Mouse (Mus musculus): ENCODE measurements around the gene Sec31b. TPM values are rescaled to one million over a fixed set of nuclear protein-coding genes. Genes with fewer than 3 reads are reported as not detected.

The Sec31b gene
- polyA plus RNA-seq (2014; fragmentation: Nextera tagmentation; extraction: Ambion mirVana) = 0.36 and 0.67 TPM in 2 replicates

- ATAC-seq (ENCODE audit: insufficient number of reproducible peaks, insufficient read depth, low FRiP score, low read depth) = peak; percentile 42; the same call in 1 of the 2 replicates
- 2% methylated on average over 47 of the region's 47 CpGs for WGBS
- peak within 1 kb of the TSS; percentile 62 for H3K4me2 ChIP-seq (replicated peaks; ENCODE audit: low read depth, low read length)
Measured at GRCm38 (mm10) chr19:44545321-44546041, at the start of gene Sec31b. Gene Sec31b (minus strand): TSS chr19:44545864.

DNA sequence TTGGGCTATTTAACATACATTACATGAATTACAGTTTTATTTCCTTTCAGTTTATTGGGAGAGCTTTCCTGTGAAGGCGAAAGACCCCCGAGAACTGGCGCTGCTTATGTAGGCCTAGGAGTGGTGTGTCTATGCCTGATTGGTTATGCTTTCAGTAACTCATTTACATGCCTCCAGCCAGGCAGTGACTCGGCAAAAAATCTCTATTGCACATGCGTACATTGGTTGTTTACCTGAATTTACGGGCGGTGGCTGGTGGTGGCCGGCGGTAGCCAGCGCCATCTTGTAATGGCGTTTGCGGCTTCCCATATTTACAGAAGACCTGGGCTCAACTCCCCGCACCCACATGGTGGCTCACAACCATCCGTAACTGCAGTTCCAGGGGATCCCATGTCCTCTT, 48.5 kb upstream of the Sec31b start:
- no peaks in the 10 kb centered on the region for H3K27me3 ChIP-seq (ENCODE audit: control insufficient read depth, insufficient read depth, low read length)
- no peaks in the 10 kb centered on the region for H3K9me3 ChIP-seq (ENCODE audit: control insufficient read depth, low read depth, low read length)
- ATAC-seq (ENCODE audit: insufficient number of reproducible peaks, insufficient read depth, low FRiP score, low read depth) = no peak
- H3K4me2 ChIP-seq (replicated peaks; ENCODE audit: low read depth, low read length) = no peak overlapping the region
- no peaks in the 10 kb centered on the region for H3K36me3 ChIP-seq (ENCODE audit: control insufficient read depth, insufficient read depth, low read length)
- WGBS = 97% methylated on average over 14 of the region's 14 CpGs
- no peak overlapping the region for H3K4me3 ChIP-seq (ENCODE audit: low read depth, low read length)
- H3K4me1 ChIP-seq (ENCODE audit: control insufficient read depth, insufficient read depth, low read length) = no peaks in the 10 kb centered on the region
- no peak overlapping the region for H3K9ac ChIP-seq (replicated peaks; ENCODE audit: low read depth, low read length)
- H3K27ac ChIP-seq (ENCODE audit: low read length) = no peak overlapping the region

More at GRCm38 (mm10) chr19:44545321-44546041, at the start of gene Sec31b:
- H3K4me3 ChIP-seq (ENCODE audit: low read depth, low read length) = peak within 1 kb of the TSS; percentile 42
- H3K27me3 ChIP-seq (ENCODE audit: control insufficient read depth, insufficient read depth, low read length) = no peaks in the 10 kb centered on the region
- no peaks in the 10 kb centered on the region for H3K4me1 ChIP-seq (ENCODE audit: control insufficient read depth, insufficient read depth, low read length)
- peaks cover 24% of the 10 kb centered on the region for H3K36me3 ChIP-seq (ENCODE audit: control insufficient read depth, insufficient read depth, low read length)
- H3K9ac ChIP-seq (replicated peaks; ENCODE audit: low read depth, low read length) = peak within 1 kb of the TSS; percentile 22; the same call in 1 of the 2 replicates
- no peaks in the 10 kb centered on the region; the same call in 1 of the 2 replicates for H3K9me3 ChIP-seq (ENCODE audit: control insufficient read depth, low read depth, low read length)
- H3K27ac ChIP-seq (ENCODE audit: low read length) = no peak within 1 kb of the TSS

- Histone ChIP-seq H3K9ac (replicated peaks; ENCODE audit: low read depth, low read length) (no peak overlapping the region), H3K27me3 (ENCODE audit: control insufficient read depth, insufficient read depth, low read length) (no peaks in the 10 kb centered on the region), H3K27ac (ENCODE audit: low read length) (no peak overlapping the region), H3K4me1 (ENCODE audit: control insufficient read depth, insufficient read depth, low read length) (no peaks in the 10 kb centered on the region), H3K4me2 (replicated peaks; ENCODE audit: low read depth, low read length) (no peak overlapping the region), H3K4me3 (ENCODE audit: low read depth, low read length) (no peak overlapping the region), H3K9me3 (ENCODE audit: control insufficient read depth, low read depth, low read length) (no peaks in the 10 kb centered on the region), H3K36me3 (ENCODE audit: control insufficient read depth, insufficient read depth, low read length) (no peaks in the 10 kb centered on the region)
- ATAC-seq (ENCODE audit: insufficient number of reproducible peaks, insufficient read depth, low FRiP score, low read depth) = no peak
- WGBS = 68% methylated on average over 6 of the region's 6 CpGs
Measured at GRCm38 (mm10) chr19:44591638-44592037, 46.0 kb upstream of the Sec31b start.

- no peaks in the 10 kb centered on the region for H3K4me1 ChIP-seq (ENCODE audit: control insufficient read depth, insufficient read depth, low read length)
- 0 out of 2 replicates have a peak, but pooled peaks cover under 1% of the 10 kb centered on the region for H3K27me3 ChIP-seq (ENCODE audit: control insufficient read depth, insufficient read depth, low read length)
- H3K36me3 ChIP-seq (ENCODE audit: control insufficient read depth, insufficient read depth, low read length) = no peaks in the 10 kb centered on the region
- no peak overlapping the region for H3K4me3 ChIP-seq (ENCODE audit: low read depth, low read length)
- no peak for ATAC-seq (ENCODE audit: insufficient number of reproducible peaks, insufficient read depth, low FRiP score, low read depth)
- H3K4me2 ChIP-seq (replicated peaks; ENCODE audit: low read depth, low read length) = no peak overlapping the region
- WGBS = 87% methylated on average over 18 of the region's 18 CpGs
- H3K27ac ChIP-seq (ENCODE audit: low read length) = no peak overlapping the region
- no peaks in the 10 kb centered on the region for H3K9me3 ChIP-seq (ENCODE audit: control insufficient read depth, low read depth, low read length)
- no peak overlapping the region for H3K9ac ChIP-seq (replicated peaks; ENCODE audit: low read depth, low read length)
Measured at GRCm38 (mm10) chr19:44590992-44591391, 45.3 kb upstream of the Sec31b start.

- Histone ChIP-seq H3K27ac (ENCODE audit: low read length) (no peak overlapping the region), H3K9me3 (ENCODE audit: control insufficient read depth, low read depth, low read length) (no peaks in the 10 kb centered on the region), H3K4me2 (replicated peaks; ENCODE audit: low read depth, low read length) (no peak overlapping the region)
Measured at GRCm38 (mm10) chr19:44589591-44590223, 44.0 kb upstream of the Sec31b start.

DNA sequence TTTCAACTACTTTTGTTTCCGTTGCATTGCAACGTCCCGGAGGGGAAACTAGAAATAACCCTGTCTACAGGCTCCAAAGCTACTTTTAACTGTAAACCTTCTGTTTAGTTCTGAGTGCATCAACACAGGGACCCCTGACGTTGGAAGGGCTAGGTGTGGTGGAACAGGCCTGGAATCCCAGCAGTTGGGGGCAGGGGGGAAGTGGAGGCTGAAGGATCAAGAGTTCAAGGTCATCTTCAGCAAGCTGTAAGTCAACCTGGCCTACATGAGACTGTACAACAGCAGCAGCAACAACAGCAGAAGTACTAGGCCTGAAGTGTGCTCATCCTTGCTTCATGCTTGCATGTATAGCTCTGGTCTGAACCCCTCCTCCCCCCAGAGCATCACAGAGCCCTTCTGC, 42.4 kb upstream of the Sec31b start:
- 38% methylated on average over 4 of the region's 4 CpGs for WGBS
- no peak for ATAC-seq (ENCODE audit: insufficient number of reproducible peaks, insufficient read depth, low FRiP score, low read depth)
- no peaks in the 10 kb centered on the region for H3K9me3 ChIP-seq (ENCODE audit: control insufficient read depth, low read depth, low read length)
- 0 out of 2 replicates have a peak, but pooled peaks cover 3% of the 10 kb centered on the region for H3K27me3 ChIP-seq (ENCODE audit: control insufficient read depth, insufficient read depth, low read length)
- H3K4me2 ChIP-seq (replicated peaks; ENCODE audit: low read depth, low read length) = no peak overlapping the region
- H3K4me1 ChIP-seq (ENCODE audit: control insufficient read depth, insufficient read depth, low read length) = no peaks in the 10 kb centered on the region
- H3K27ac ChIP-seq (ENCODE audit: low read length) = no peak overlapping the region
- no peak overlapping the region for H3K9ac ChIP-seq (replicated peaks; ENCODE audit: low read depth, low read length)
- H3K36me3 ChIP-seq (ENCODE audit: control insufficient read depth, insufficient read depth, low read length) = no peaks in the 10 kb centered on the region
- H3K4me3 ChIP-seq (ENCODE audit: low read depth, low read length) = no peak overlapping the region

More at GRCm38 (mm10) chr19:44589591-44590223, 44.0 kb upstream of the Sec31b start:
- ATAC-seq (ENCODE audit: insufficient number of reproducible peaks, insufficient read depth, low FRiP score, low read depth) = no peak
- WGBS = 29% methylated on average over 7 of the region's 7 CpGs
- Histone ChIP-seq H3K9ac (replicated peaks; ENCODE audit: low read depth, low read length) (no peak overlapping the region), H3K27me3 (ENCODE audit: control insufficient read depth, insufficient read depth, low read length) (0 out of 2 replicates have a peak, but pooled peaks cover 3% of the 10 kb centered on the region), H3K4me1 (ENCODE audit: control insufficient read depth, insufficient read depth, low read length) (no peaks in the 10 kb centered on the region), H3K36me3 (ENCODE audit: control insufficient read depth, insufficient read depth, low read length) (no peaks in the 10 kb centered on the region), H3K4me3 (ENCODE audit: low read depth, low read length) (no peak overlapping the region)

- H3K27ac ChIP-seq (ENCODE audit: low read length) = no peak overlapping the region
- WGBS = 36% methylated on average over 9 of the region's 9 CpGs
Measured at GRCm38 (mm10) chr19:44582638-44583309, 37.1 kb upstream of the Sec31b start.

GRCm38 (mm10) chr19:44582103-44582502, 36.4 kb upstream of the Sec31b start:
- no peak overlapping the region for H3K4me2 ChIP-seq (replicated peaks; ENCODE audit: low read depth, low read length)
- no peak overlapping the region for H3K27ac ChIP-seq (ENCODE audit: low read length)
- H3K36me3 ChIP-seq (ENCODE audit: control insufficient read depth, insufficient read depth, low read length) = no peaks in the 10 kb centered on the region
- H3K27me3 ChIP-seq (ENCODE audit: control insufficient read depth, insufficient read depth, low read length) = 0 out of 2 replicates have a peak, but pooled peaks cover 3% of the 10 kb centered on the region
- no peak for ATAC-seq (ENCODE audit: insufficient number of reproducible peaks, insufficient read depth, low FRiP score, low read depth)
- 86% methylated on average over 10 of the region's 10 CpGs for WGBS
- H3K9ac ChIP-seq (replicated peaks; ENCODE audit: low read depth, low read length) = no peak overlapping the region
- no peaks in the 10 kb centered on the region for H3K4me1 ChIP-seq (ENCODE audit: control insufficient read depth, insufficient read depth, low read length)
- no peaks in the 10 kb centered on the region for H3K9me3 ChIP-seq (ENCODE audit: control insufficient read depth, low read depth, low read length)
- H3K4me3 ChIP-seq (ENCODE audit: low read depth, low read length) = no peak overlapping the region

More at GRCm38 (mm10) chr19:44582638-44583309, 37.1 kb upstream of the Sec31b start:
- 0 out of 2 replicates have a peak, but pooled peaks cover 3% of the 10 kb centered on the region for H3K27me3 ChIP-seq (ENCODE audit: control insufficient read depth, insufficient read depth, low read length)
- H3K9ac ChIP-seq (replicated peaks; ENCODE audit: low read depth, low read length) = no peak overlapping the region
- H3K4me3 ChIP-seq (ENCODE audit: low read depth, low read length) = no peak overlapping the region
- H3K4me2 ChIP-seq (replicated peaks; ENCODE audit: low read depth, low read length) = no peak overlapping the region
- no peaks in the 10 kb centered on the region for H3K4me1 ChIP-seq (ENCODE audit: control insufficient read depth, insufficient read depth, low read length)
- no peaks in the 10 kb centered on the region for H3K36me3 ChIP-seq (ENCODE audit: control insufficient read depth, insufficient read depth, low read length)
- ATAC-seq (ENCODE audit: insufficient number of reproducible peaks, insufficient read depth, low FRiP score, low read depth) = peak; percentile 78
- H3K9me3 ChIP-seq (ENCODE audit: control insufficient read depth, low read depth, low read length) = no peaks in the 10 kb centered on the region
